In the genomic region with DNA sequence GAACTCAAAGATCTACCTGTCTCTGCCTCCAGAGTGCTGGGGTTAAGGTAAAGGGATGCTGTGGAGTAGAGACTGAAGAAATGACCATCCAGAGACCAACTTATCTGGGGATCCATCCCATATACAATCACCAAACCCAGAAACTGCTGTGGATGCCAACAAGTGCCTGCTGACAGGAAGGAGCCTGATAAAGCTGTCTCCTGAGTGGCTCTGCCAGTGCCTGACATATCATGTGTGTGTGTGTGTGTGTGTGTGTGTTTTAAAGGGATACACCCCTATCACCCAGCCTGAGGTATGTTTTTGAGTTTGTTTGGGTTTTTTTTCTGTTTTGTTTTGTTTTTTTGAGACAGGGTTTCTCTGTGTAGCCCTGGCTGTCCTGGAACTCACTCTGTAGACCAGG, we compare ENCODE assay signal across 1 mouse cellular context.
TF ChIP-seq lines count a peak whose summit lies in the region.

No protein-coding gene starts in this region.

TF ChIP-seq in MEL, 35 proteins besides CTCF, POLR2A, EP300 and RAD21:
- TF ChIP-seq ELF1 (IDR thresholded peaks at IDR 0.05; ENCODE audit: low read depth, low read length) (no peak), TAL1 (IDR thresholded peaks at IDR 0.05; ENCODE audit: low read length) (peak; percentile 67), CHD2 (IDR thresholded peaks at IDR 0.05; ENCODE audit: low read length) (no peak), GATA1 (IDR thresholded peaks at IDR 0.05; ENCODE audit: low read depth, low read length) (peak; percentile 73), MAX (IDR thresholded peaks at IDR 0.05; ENCODE audit: low read length) (no peak), HCFC1 (IDR thresholded peaks at IDR 0.05; ENCODE audit: low read depth, low read length) (no peak), POLR2AphosphoS2 (IDR thresholded peaks at IDR 0.05; ENCODE audit: low read length) (no peak), ZKSCAN1 (IDR thresholded peaks at IDR 0.05; ENCODE audit: low read depth, low read length) (no peak), USF2 (IDR thresholded peaks at IDR 0.05; ENCODE audit: borderline replicate concordance in 1 of 2, insufficient read depth in 1 of 2, low read depth in 1 of 2, low read length in 2 of 2) (no peak), ETS1 (IDR thresholded peaks at IDR 0.05; ENCODE audit: low read depth, low read length) (peak; percentile 73), E2F4 (IDR thresholded peaks at IDR 0.05; ENCODE audit: borderline replicate concordance, low read depth, low read length) (no peak), SIN3A (IDR thresholded peaks at IDR 0.05; ENCODE audit: low read length) (peak; percentile 77), NRF1 (IDR thresholded peaks at IDR 0.05; ENCODE audit: insufficient read depth, low read depth, low read length, poor library complexity, severe bottlenecking) (no peak), RCOR1 (IDR thresholded peaks at IDR 0.05; ENCODE audit: low read depth, low read length) (peak; percentile 48; the same call in 1 of the 2 replicates), MXI1 (IDR thresholded peaks at IDR 0.05; ENCODE audit: low read depth, low read length) (peak; percentile 13; the same call in 1 of the 2 replicates), USF1 (IDR thresholded peaks at IDR 0.05; ENCODE audit: low read depth, low read length) (no peak; the same call in 1 of the 2 replicates), CHD1 (IDR thresholded peaks at IDR 0.05; ENCODE audit: low read depth, low read length) (no peak), KAT2A (conservative IDR thresholded peaks at IDR 0.05; ENCODE audit: low read depth, low read length) (no peak), SMC3 (IDR thresholded peaks at IDR 0.05; ENCODE audit: low read depth, low read length) (no peak), MYB (IDR thresholded peaks at IDR 0.05; ENCODE audit: low read depth, low read length) (no peak), TCF12 (IDR thresholded peaks at IDR 0.05; ENCODE audit: low read depth, low read length) (peak; percentile 80), MYC (IDR thresholded peaks at IDR 0.05; ENCODE audit: low read depth, low read length) (no peak), NELFE (IDR thresholded peaks at IDR 0.05; ENCODE audit: low read depth, low read length) (no peak), ZC3H11A (IDR thresholded peaks at IDR 0.05; ENCODE audit: low read depth, low read length) (no peak), POLR2AphosphoS5 (IDR thresholded peaks at IDR 0.05; ENCODE audit: borderline replicate concordance, low read depth, low read length) (no peak), UBTF (IDR thresholded peaks at IDR 0.05; ENCODE audit: borderline replicate concordance, insufficient read depth, low read depth, low read length) (no peak), ZMIZ1 (IDR thresholded peaks at IDR 0.05; ENCODE audit: low read depth, low read length) (no peak), ZNF384 (IDR thresholded peaks at IDR 0.05; ENCODE audit: low read depth, low read length) (no peak), MAZ (IDR thresholded peaks at IDR 0.05; ENCODE audit: low read depth, low read length) (no peak), BHLHE40 (IDR thresholded peaks at IDR 0.05; ENCODE audit: borderline replicate concordance, low read depth, low read length) (no peak), MAFK (IDR thresholded peaks at IDR 0.05; ENCODE audit: borderline replicate concordance, low read depth, low read length) (no peak), TBP (IDR thresholded peaks at IDR 0.05; ENCODE audit: low read depth, low read length) (0 out of 2 replicates have a peak, but pooled peaks have one; percentile 43), JUND (IDR thresholded peaks at IDR 0.05; ENCODE audit: low read depth, low read length) (no peak), GABPA (IDR thresholded peaks at IDR 0.05; ENCODE audit: low read depth, low read length) (no peak), MEF2A (IDR thresholded peaks at IDR 0.05; ENCODE audit: extremely low read depth, insufficient replicate concordance, low read depth, low read length, poor library complexity, severe bottlenecking) (no peak)
